Mouse (Mus musculus): ENCODE data around the gene Runx3. TPM values are rescaled to one million over a fixed set of nuclear protein-coding genes. Genes with fewer than 3 reads are reported as not detected.
A peak's percentile ranks its signal among the peaks of the same experiment; 100 is the strongest.
"Not testable (repeated sequence)": the region's sequence is repeated elsewhere in the genome, so short reads cannot be mapped to it uniquely, and the experiment has no call there.

Runx3 gene
- polyA plus RNA-seq, 1 experiment from 2014 or later = 0.60 TPM

DNA sequence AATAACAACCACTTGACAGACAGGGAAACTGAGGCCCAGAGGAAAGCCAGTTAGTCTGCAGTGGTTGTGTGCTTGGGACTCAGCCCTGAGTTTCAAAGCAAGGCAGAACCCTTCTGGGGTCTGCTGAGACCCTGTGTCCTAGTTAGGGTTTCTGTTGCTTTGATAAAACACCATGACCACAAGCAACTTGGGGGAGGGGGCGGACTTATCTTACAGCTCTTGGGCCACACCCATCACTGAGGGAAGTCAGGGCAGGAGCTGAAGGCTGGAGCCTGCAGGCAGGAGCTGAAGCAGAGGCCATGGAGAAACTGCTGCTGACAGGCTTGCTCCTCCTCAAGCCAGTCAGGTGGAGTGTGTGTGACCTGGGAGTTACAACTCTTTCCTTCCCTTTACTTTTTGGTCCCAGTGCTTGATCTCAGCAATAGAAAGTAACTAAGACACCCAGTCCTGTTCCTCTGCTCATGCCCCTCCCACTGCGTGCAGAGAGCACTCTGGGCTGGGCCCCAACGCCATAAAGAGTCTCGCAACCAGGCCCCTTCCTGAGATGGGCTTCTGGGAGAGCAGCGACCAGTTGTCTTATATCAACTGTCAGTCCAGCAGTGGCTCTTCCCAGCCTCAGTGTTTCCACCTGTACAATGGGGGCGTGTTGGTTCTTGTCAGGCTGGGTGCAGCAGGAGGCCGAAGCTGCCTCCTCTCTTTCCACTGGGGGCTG, 47.5 kb downstream of the Runx3 start:
- WGBS (ENCODE audit: insufficient replicate concordance) = 26% methylated on average over 7 of the region's 7 CpGs
- no peaks in the 10 kb centered on the region for H3K36me3 ChIP-seq (ENCODE audit: control insufficient read depth, insufficient read depth)
- H3K4me2 ChIP-seq (ENCODE audit: low read depth, low read length) = peak overlapping the region; percentile 20; the same call in 1 of the 2 replicates
- no peak overlapping the region for H3K9ac ChIP-seq (ENCODE audit: low read depth, low read length)
- no peak overlapping the region for H3K27ac ChIP-seq (ENCODE audit: low read length)
- 0 out of 2 replicates have a peak, but pooled peaks have one; percentile 19 for ATAC-seq (ENCODE audit: low read depth)
- H3K27me3 ChIP-seq (ENCODE audit: control insufficient read depth, insufficient read depth, low read depth, low read length) = peaks cover 17% of the 10 kb centered on the region
- no peak overlapping the region for H3K4me3 ChIP-seq (ENCODE audit: low read depth, low read length)
- H3K4me1 ChIP-seq (ENCODE audit: control insufficient read depth, low read depth, low read length) = peaks cover 36% of the 10 kb centered on the region
- no peaks in the 10 kb centered on the region for H3K9me3 ChIP-seq (replicated peaks; ENCODE audit: control insufficient read depth, low read length)

DNA sequence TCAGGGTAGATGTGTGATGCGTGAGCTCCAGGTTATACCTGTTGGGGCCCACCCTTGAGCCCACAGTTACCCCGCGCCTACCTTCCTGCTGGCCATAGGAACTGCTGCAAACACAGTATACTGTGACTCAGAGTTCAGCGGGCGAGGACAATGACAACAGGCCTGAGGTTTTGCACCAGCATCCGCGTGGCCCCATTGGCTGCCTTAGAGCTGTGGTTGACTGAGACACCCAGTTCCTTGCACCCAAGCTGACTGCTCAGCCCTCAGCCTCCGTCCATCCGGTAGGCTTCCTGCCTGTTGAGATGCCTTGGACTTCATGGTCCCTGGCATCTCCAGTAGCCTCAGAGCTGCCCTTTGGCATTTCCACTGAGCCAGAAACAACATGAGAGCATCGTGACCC, 48.6 kb downstream of the Runx3 start:
- Histone ChIP-seq H3K4me1 (ENCODE audit: control insufficient read depth, low read depth, low read length) (peaks cover 36% of the 10 kb centered on the region), H3K4me2 (ENCODE audit: low read depth, low read length) (no peak overlapping the region), H3K36me3 (ENCODE audit: control insufficient read depth, insufficient read depth) (no peaks in the 10 kb centered on the region), H3K27me3 (ENCODE audit: control insufficient read depth, insufficient read depth, low read depth, low read length) (peaks cover 17% of the 10 kb centered on the region), H3K9me3 (replicated peaks; ENCODE audit: control insufficient read depth, low read length) (no peaks in the 10 kb centered on the region), H3K27ac (ENCODE audit: low read length) (no peak overlapping the region), H3K4me3 (ENCODE audit: low read depth, low read length) (no peak overlapping the region), H3K9ac (ENCODE audit: low read depth, low read length) (no peak overlapping the region)
- no peak for ATAC-seq (ENCODE audit: low read depth)
- WGBS (ENCODE audit: insufficient replicate concordance) = 71% methylated on average over 10 of the region's 10 CpGs

DNA sequence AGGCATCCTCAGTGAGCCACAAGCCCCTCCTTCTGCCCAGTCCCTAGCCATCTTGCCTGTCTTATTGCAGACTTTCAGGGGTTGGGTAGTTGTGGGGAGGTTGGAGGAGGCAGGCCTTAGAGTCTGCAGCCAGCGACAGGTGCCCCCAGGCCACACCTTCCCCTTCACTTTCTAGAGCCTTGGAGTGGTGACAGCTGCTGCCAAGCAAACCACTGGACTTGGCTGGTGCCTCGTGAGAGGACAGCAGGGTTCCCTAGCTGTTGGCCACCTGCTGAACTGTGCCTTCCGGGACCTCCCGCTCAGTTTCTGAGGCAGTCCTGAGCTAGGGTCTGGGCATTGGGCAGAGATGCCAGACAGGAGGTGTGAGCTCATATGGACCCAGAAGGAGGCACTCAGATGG, 49.0 kb downstream of the Runx3 start:
- no peak for ATAC-seq (ENCODE audit: low read depth)
- H3K27me3 ChIP-seq (ENCODE audit: control insufficient read depth, insufficient read depth, low read depth, low read length) = peaks cover 17% of the 10 kb centered on the region
- H3K4me1 ChIP-seq (ENCODE audit: control insufficient read depth, low read depth, low read length) = peaks cover 36% of the 10 kb centered on the region
- H3K9ac ChIP-seq (ENCODE audit: low read depth, low read length) = no peak overlapping the region
- H3K27ac ChIP-seq (ENCODE audit: low read length) = no peak overlapping the region
- no peak overlapping the region for H3K4me3 ChIP-seq (ENCODE audit: low read depth, low read length)
- no peaks in the 10 kb centered on the region for H3K36me3 ChIP-seq (ENCODE audit: control insufficient read depth, insufficient read depth)
- H3K4me2 ChIP-seq (ENCODE audit: low read depth, low read length) = no peak overlapping the region
- H3K9me3 ChIP-seq (replicated peaks; ENCODE audit: control insufficient read depth, low read length) = no peaks in the 10 kb centered on the region
- WGBS (ENCODE audit: insufficient replicate concordance) = 61% methylated on average over 4 of the region's 4 CpGs

DNA sequence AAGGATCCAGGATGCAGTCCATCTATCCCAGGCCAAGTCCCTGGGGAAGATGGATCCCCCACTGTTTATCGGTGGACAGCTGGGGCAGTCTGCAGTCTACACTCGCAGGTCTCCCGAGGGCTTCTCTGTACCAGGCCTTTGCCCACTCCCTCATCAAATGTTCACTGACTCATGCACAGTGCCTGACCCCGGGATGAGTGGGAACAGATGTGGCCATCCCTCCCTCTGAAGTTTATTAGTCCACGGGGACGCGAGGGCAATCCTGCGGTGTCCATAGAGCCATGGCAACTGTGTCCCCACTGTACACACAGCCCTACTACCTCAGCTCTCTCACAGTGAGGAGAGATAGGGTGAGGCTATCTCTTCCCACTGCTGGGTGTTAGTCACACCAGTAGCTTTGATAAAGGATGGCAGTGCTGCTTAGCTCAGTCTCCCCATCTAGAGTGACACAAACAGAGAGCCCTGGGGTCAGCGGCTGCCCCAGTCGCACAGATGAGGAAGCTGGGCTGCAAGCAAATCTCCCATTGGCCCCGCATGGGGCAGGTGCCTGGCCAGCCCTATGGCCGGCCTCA, 50.9 kb downstream of the Runx3 start:
- Histone ChIP-seq H3K36me3 (ENCODE audit: control insufficient read depth, insufficient read depth) (no peaks in the 10 kb centered on the region), H3K9ac (ENCODE audit: low read depth, low read length) (no peak overlapping the region), H3K4me1 (ENCODE audit: control insufficient read depth, low read depth, low read length) (peaks cover 33% of the 10 kb centered on the region), H3K4me3 (ENCODE audit: low read depth, low read length) (no peak overlapping the region), H3K9me3 (replicated peaks; ENCODE audit: control insufficient read depth, low read length) (no peaks in the 10 kb centered on the region), H3K27me3 (ENCODE audit: control insufficient read depth, insufficient read depth, low read depth, low read length) (peaks cover 10% of the 10 kb centered on the region), H3K27ac (ENCODE audit: low read length) (no peak overlapping the region), H3K4me2 (ENCODE audit: low read depth, low read length) (0 out of 2 replicates have a peak overlapping the region, but pooled peaks have one; percentile 1)
- peak; percentile 77 for ATAC-seq (ENCODE audit: low read depth)
- WGBS (ENCODE audit: insufficient replicate concordance) = 58% methylated on average over 12 of the region's 12 CpGs

DNA sequence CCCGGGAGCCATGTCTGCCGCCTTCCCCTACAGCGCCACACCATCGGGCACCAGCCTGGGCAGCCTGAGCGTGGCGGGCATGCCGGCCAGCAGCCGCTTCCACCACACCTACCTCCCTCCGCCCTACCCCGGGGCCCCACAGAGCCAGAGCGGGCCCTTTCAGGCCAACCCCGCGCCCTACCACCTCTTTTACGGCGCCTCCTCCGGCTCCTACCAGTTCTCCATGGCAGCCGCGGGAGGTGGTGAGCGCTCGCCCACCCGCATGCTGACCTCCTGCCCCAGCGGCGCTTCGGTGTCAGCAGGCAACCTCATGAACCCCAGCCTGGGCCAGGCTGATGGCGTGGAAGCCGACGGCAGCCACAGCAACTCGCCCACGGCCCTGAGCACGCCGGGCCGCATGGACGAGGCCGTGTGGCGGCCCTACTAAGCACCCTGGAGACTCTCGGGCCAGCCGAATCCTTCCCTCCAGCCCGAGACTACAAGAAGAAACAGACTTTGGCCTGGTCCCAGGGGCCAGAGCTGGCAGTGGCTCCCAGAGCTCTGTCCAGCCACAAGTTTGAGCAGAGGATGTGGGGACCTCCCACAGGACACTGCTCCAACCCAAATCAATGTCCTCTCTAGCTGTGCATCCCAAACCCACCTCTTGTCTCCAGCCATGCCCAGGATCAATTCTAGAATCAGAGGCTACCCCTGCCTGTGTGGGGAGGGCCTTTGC, 55.1 kb downstream of the Runx3 start:
- H3K36me3 ChIP-seq (ENCODE audit: control insufficient read depth, insufficient read depth) = no peaks in the 10 kb centered on the region
- ATAC-seq (ENCODE audit: low read depth) = no peak
- H3K9me3 ChIP-seq (replicated peaks; ENCODE audit: control insufficient read depth, low read length) = no peaks in the 10 kb centered on the region
- H3K4me3 ChIP-seq (ENCODE audit: low read depth, low read length) = no peak overlapping the region
- WGBS (ENCODE audit: insufficient replicate concordance) = 59% methylated on average over 38 of the region's 38 CpGs
- no peaks in the 10 kb centered on the region; the same call in 1 of the 2 replicates for H3K27me3 ChIP-seq (ENCODE audit: control insufficient read depth, insufficient read depth, low read depth, low read length)
- H3K27ac ChIP-seq (ENCODE audit: low read length) = no peak overlapping the region
- no peak overlapping the region for H3K9ac ChIP-seq (ENCODE audit: low read depth, low read length)
- peaks cover 9% of the 10 kb centered on the region for H3K4me1 ChIP-seq (ENCODE audit: control insufficient read depth, low read depth, low read length)
- 0 out of 2 replicates have a peak overlapping the region, but pooled peaks have one; percentile 1 for H3K4me2 ChIP-seq (ENCODE audit: low read depth, low read length)

DNA sequence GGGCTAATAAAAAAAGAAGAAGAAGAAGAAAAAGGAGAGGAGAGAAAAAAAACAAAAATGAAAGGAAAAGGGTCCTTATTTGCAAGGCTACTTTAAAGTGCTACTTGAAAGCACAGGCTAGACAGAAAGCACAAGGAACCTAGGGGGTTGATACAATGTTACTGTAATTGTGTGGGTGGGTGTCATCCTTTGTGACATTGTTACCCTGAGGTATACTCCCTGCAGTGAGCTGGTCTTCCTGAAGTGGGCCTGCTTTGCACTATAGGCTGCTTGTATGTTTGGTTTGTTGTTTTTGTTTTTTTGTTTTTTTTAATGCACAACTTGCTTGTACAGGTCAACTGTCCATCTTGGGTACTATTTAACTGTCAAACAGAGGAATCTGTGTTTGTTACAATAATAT, 57.1 kb downstream of the Runx3 start:
- no peaks in the 10 kb centered on the region for H3K27me3 ChIP-seq (ENCODE audit: control insufficient read depth, insufficient read depth, low read depth, low read length)
- H3K4me3 ChIP-seq (ENCODE audit: low read depth, low read length) = no peak overlapping the region
- no peaks in the 10 kb centered on the region for H3K36me3 ChIP-seq (ENCODE audit: control insufficient read depth, insufficient read depth)
- H3K4me1 ChIP-seq (ENCODE audit: control insufficient read depth, low read depth, low read length) = no peaks in the 10 kb centered on the region; the same call in 1 of the 2 replicates
- no peak overlapping the region for H3K9ac ChIP-seq (ENCODE audit: low read depth, low read length)
- no peak overlapping the region for H3K27ac ChIP-seq (ENCODE audit: low read length)
- H3K9me3 ChIP-seq (replicated peaks; ENCODE audit: control insufficient read depth, low read length) = no peaks in the 10 kb centered on the region
- H3K4me2 ChIP-seq (ENCODE audit: low read depth, low read length) = no peak overlapping the region
- no peak for ATAC-seq (ENCODE audit: low read depth)

DNA sequence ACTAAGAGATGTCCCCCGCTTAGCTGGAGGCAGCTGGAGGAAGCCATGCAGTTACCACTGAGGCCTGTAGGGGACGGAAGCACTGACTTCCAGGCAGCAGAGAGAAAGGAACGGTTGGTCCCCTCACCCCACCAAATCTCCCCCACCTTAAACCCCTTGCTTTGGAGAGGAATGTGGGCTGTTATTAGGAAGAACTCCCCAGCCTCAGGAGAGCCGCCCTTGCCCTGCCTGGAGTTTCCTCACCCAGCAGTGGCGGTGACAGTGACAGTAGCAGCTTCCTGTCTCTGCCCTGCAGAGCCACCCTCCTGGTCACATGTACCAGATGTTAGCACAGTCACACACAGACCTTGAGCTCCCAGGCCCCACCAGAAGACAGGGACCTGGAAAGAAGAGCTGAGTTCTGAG, 58.6 kb downstream of the Runx3 start:
- Histone ChIP-seq H3K4me2 (ENCODE audit: low read depth, low read length) (no peak overlapping the region), H3K9me3 (replicated peaks; ENCODE audit: control insufficient read depth, low read length) (no peaks in the 10 kb centered on the region), H3K4me3 (ENCODE audit: low read depth, low read length) (no peak overlapping the region), H3K36me3 (ENCODE audit: control insufficient read depth, insufficient read depth) (no peaks in the 10 kb centered on the region), H3K27me3 (ENCODE audit: control insufficient read depth, insufficient read depth, low read depth, low read length) (no peaks in the 10 kb centered on the region), H3K27ac (ENCODE audit: low read length) (no peak overlapping the region), H3K9ac (ENCODE audit: low read depth, low read length) (no peak overlapping the region), H3K4me1 (ENCODE audit: control insufficient read depth, low read depth, low read length) (no peaks in the 10 kb centered on the region; the same call in 1 of the 2 replicates)
- no peak; the same call in 1 of the 2 replicates for ATAC-seq (ENCODE audit: low read depth)
- WGBS (ENCODE audit: insufficient replicate concordance) = 13% methylated on average over 5 of the region's 5 CpGs

DNA sequence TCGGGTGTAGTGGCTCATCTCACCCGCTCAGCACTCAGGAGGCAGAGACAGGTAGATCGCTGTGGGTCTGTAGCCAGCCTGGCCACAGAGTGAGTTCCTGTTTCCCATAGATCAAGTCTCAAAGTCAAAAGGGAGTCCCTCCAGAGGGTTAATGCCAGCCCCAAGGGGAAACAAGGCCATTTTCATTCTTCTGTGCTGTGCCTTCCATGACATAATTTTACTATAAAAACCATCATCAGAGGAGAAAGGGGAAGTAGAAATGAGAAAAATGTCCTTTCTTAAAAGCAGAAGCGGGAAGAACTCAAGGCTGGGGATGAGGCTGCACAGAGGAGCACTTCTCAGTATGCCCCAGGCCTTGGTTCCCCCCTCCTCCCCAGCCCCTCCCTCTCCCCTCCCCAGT, 61.4 kb downstream of the Runx3 start:
- Histone ChIP-seq H3K36me3 (ENCODE audit: control insufficient read depth, insufficient read depth) (no peaks in the 10 kb centered on the region), H3K9ac (ENCODE audit: low read depth, low read length) (no peak overlapping the region), H3K4me3 (ENCODE audit: low read depth, low read length) (no peak overlapping the region), H3K4me2 (ENCODE audit: low read depth, low read length) (no peak overlapping the region), H3K27me3 (ENCODE audit: control insufficient read depth, insufficient read depth, low read depth, low read length) (no peaks in the 10 kb centered on the region), H3K9me3 (replicated peaks; ENCODE audit: control insufficient read depth, low read length) (no peaks in the 10 kb centered on the region), H3K4me1 (ENCODE audit: control insufficient read depth, low read depth, low read length) (no peaks in the 10 kb centered on the region; the same call in 1 of the 2 replicates), H3K27ac (ENCODE audit: low read length) (no peak overlapping the region)
- no peak for ATAC-seq (ENCODE audit: low read depth)
- WGBS (ENCODE audit: insufficient replicate concordance) = 45% methylated on average over 4 of the region's 4 CpGs

DNA sequence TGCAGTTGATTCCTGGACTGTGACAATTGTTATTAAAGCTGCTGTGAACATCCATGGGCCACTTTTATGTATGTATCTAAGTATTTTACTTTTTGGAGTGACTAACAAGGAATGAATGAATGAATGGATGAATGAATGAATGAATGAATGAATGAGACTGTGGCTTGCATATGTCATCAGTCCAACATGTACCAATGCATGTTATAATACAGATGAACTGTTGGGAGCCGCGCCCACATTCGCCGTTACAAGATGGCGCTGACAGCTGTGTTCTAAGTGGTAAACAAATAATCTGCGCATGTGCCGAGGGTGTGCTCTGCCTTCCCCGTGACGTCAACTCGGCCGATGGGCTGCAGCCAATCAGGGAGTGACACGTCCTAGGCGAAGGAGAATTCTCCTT, 63.8 kb downstream of the Runx3 start:
- H3K4me1 ChIP-seq (ENCODE audit: control insufficient read depth, low read depth, low read length); H3K4me2 ChIP-seq (ENCODE audit: low read depth, low read length); H3K9ac ChIP-seq (ENCODE audit: low read depth, low read length); H3K9me3 ChIP-seq (replicated peaks; ENCODE audit: control insufficient read depth, low read length); H3K27me3 ChIP-seq (ENCODE audit: control insufficient read depth, insufficient read depth, low read depth, low read length); H3K36me3 ChIP-seq (ENCODE audit: control insufficient read depth, insufficient read depth); ATAC-seq (ENCODE audit: low read depth); H3K4me3 ChIP-seq (ENCODE audit: low read depth, low read length); H3K27ac ChIP-seq (ENCODE audit: low read length): not testable (repeated sequence)
- 95% methylated on average over 5 of the region's 13 CpGs for WGBS (ENCODE audit: insufficient replicate concordance)
